Mouse (Mus musculus) G1E (cell line): ENCODE measurements at regions not wholly inside any gene's neighbourhood (a gene's known extent, or its start where the extent isn't known, plus 50 kb on each side); places are given as distances from the start of the nearest gene placed in this dataset.

Experiments
- CTCF ChIP-seq: IDR thresholded peaks from 2 replicates; pipeline ENCODE4 v1.5.1; 2012; ENCODE audit warnings: low read depth, low read length, inconsistent platforms, mixed read lengths
- GATA1 ChIP-seq: IDR thresholded peaks from 2 replicates; pipeline ENCODE4 v1.6.1; 2012; ENCODE audit warnings: borderline replicate concordance, low read length, inconsistent platforms, mixed read lengths

GRCm38 (mm10) chr5:16468560-16468959 lies 84.7 kb upstream of the Hgf start:
- no peak for TF ChIP-seq GATA1
- TF ChIP-seq CTCF = no peak
